In genomic region chr11:54646420-54646819, GRCm38 (mm10) we compare ENCODE assay signal across 28 mouse cellular contexts.
DNase-seq lines count a peak whose midpoint lies in the region; ATAC-seq and TF ChIP-seq lines count a peak whose summit lies in the region.
"Had no signal": no experiment of that assay in that cellular context is flagged by ENCODE, and none has a peak within 500 bp of the region (broad histone marks: within the 10 kb centered on the region; RNA-seq: fewer than 3 reads in every experiment).

No protein-coding gene starts in this region.

- no peaks in the 10 kb centered on the region for H3K9me3 ChIP-seq in intestine, postnatal 0 days (ENCODE audit: control insufficient read depth)
- no peaks in the 10 kb centered on the region for H3K9me3 ChIP-seq in intestine, embryonic 16.5 days (ENCODE audit: control insufficient read depth, low read length)
- H3K9me3 ChIP-seq in lung, postnatal 0 days (ENCODE audit: low read length) = no peaks in the 10 kb centered on the region
- H3K9me3 ChIP-seq in MEL (replicated peaks; ENCODE audit: insufficient read depth, low read length) = no peaks in the 10 kb centered on the region
- H3K9me3 ChIP-seq: forebrain, embryonic 13.5 days; G1E; kidney, embryonic 15.5 days; limb, embryonic 10.5 days; limb, embryonic 15.5 days; liver, embryonic 15.5 days had no signal

- WGBS in intestine, postnatal 0 days = 98% methylated on average over 4 of the region's 4 CpGs
- 96% methylated on average over 4 of the region's 4 CpGs for WGBS in intestine, embryonic 16.5 days
- 97% methylated on average over 4 of the region's 4 CpGs for WGBS in lung, postnatal 0 days

- no peak overlapping the region for H3K4me3 ChIP-seq in intestine, postnatal 0 days (ENCODE audit: low read depth, low read length)
- no peak overlapping the region for H3K4me3 ChIP-seq in intestine, embryonic 16.5 days (ENCODE audit: low read length)
- H3K4me3 ChIP-seq in lung, postnatal 0 days (ENCODE audit: low read depth, low read length) = no peak overlapping the region
- H3K4me3 ChIP-seq in MEL (ENCODE audit: control insufficient read depth in 1 of 2, insufficient read depth in 1 of 2, low read depth in 2 of 2, low read length in 2 of 2) = no peak overlapping the region
- H3K4me3 ChIP-seq: forebrain, embryonic 13.5 days; heart, embryonic 13.5 days; kidney, embryonic 15.5 days; limb, embryonic 10.5 days; limb, embryonic 15.5 days; liver, embryonic 15.5 days had no signal

- no peak for ATAC-seq in intestine, postnatal 0 days
- ATAC-seq in intestine, embryonic 16.5 days = no peak
- ATAC-seq in lung, postnatal 0 days = no peak
- ATAC-seq: activated CD4-positive, CD25-positive, alpha-beta regulatory T cell, adult 4 months; forebrain, embryonic 13.5 days had no signal

- TF ChIP-seq POLR2A in MEL (IDR thresholded peaks at IDR 0.05; ENCODE audit: control insufficient read depth in 1 of 2, insufficient read depth in 1 of 2, low read depth in 1 of 2, low read length in 2 of 2, poor library complexity in 1 of 2) = no peak

- peaks cover 10% of the 10 kb centered on the region; the same call in 1 of the 2 replicates for H3K36me3 ChIP-seq in intestine, postnatal 0 days (ENCODE audit: control insufficient read depth, insufficient read depth)
- H3K36me3 ChIP-seq in intestine, embryonic 16.5 days (ENCODE audit: control insufficient read depth, insufficient read depth, low read length) = no peaks in the 10 kb centered on the region
- peaks cover 8% of the 10 kb centered on the region; the same call in 1 of the 2 replicates for H3K36me3 ChIP-seq in lung, postnatal 0 days (ENCODE audit: insufficient read depth, low read length)
- H3K36me3 ChIP-seq in MEL (ENCODE audit: control insufficient read depth in 1 of 2, insufficient read depth in 2 of 2, low read length in 2 of 2) = peaks cover 17 to 23% of the 10 kb centered on the region in 2 experiments

- DNase-seq in lung, postnatal 0 days (ENCODE audit: low spot score) = no peak
- DNase-seq in lung, adult 18-20 months = no peak
- peak; percentile 30 for DNase-seq in MEL (ENCODE audit: low read depth, low spot score)
- no peak for DNase-seq in thymus, adult 18-20 months
- no peak for DNase-seq in right cerebral cortex, postnatal 4 days
- DNase-seq: adrenal gland, adult 2 months; adrenal gland, postnatal 36 days; B cell, adult 2 months; cerebellum, adult 18-20 months; cerebellum, postnatal 10 days; gastrocnemius, postnatal 36 days; heart, adult 18-20 months; heart, postnatal 10 days; kidney, adult 18-20 months; kidney, postnatal 25 days; midbrain, embryonic 14.5 days; right cerebral cortex, adult 18-20 months had no signal

- no peaks in the 10 kb centered on the region for H3K79me2 ChIP-seq in MEL (ENCODE audit: control insufficient read depth, insufficient read depth, low read length, poor library complexity)

- H3K9ac ChIP-seq in intestine, postnatal 0 days (ENCODE audit: low read depth, low read length) = no peak overlapping the region
- H3K9ac ChIP-seq in intestine, embryonic 16.5 days (ENCODE audit: low read depth, low read length) = no peak overlapping the region
- no peak overlapping the region for H3K9ac ChIP-seq in lung, postnatal 0 days (replicated peaks; ENCODE audit: low read depth)
- H3K9ac ChIP-seq in MEL (ENCODE audit: control insufficient read depth, low read depth, low read length, poor library complexity, severe bottlenecking) = no peak overlapping the region
- H3K9ac ChIP-seq: forebrain, embryonic 13.5 days; heart, embryonic 13.5 days; hindbrain, embryonic 14.5 days; kidney, embryonic 15.5 days; limb, embryonic 15.5 days; liver, embryonic 15.5 days had no signal

- TF ChIP-seq EP300 in lung, postnatal 0 days (IDR thresholded peaks at IDR 0.05) = no peak
- TF ChIP-seq EP300 in MEL (IDR thresholded peaks at IDR 0.05; ENCODE audit: low read depth in 1 of 2, low read length in 2 of 2) = no peak

- no peaks in the 10 kb centered on the region for H3K27me3 ChIP-seq in intestine, postnatal 0 days (replicated peaks; ENCODE audit: control insufficient read depth, insufficient read depth, low read length)
- H3K27me3 ChIP-seq in intestine, embryonic 16.5 days (replicated peaks; ENCODE audit: control insufficient read depth, insufficient read depth, low read length) = no peaks in the 10 kb centered on the region
- H3K27me3 ChIP-seq in lung, postnatal 0 days (replicated peaks; ENCODE audit: insufficient read depth, low read length) = no peaks in the 10 kb centered on the region
- no peaks in the 10 kb centered on the region for H3K27me3 ChIP-seq in MEL (ENCODE audit: control insufficient read depth in 1 of 2, insufficient read depth in 2 of 2, low read length in 2 of 2)
- H3K27me3 ChIP-seq: forebrain, embryonic 13.5 days; heart, embryonic 13.5 days; kidney, embryonic 15.5 days; limb, embryonic 15.5 days; liver, embryonic 15.5 days had no signal

- peak; percentile 31 for TF ChIP-seq RAD21 in MEL (IDR thresholded peaks at IDR 0.05; ENCODE audit: low read depth, low read length)

- no peak overlapping the region for H3K4me2 ChIP-seq in intestine, postnatal 0 days (replicated peaks; ENCODE audit: low read depth)
- H3K4me2 ChIP-seq in intestine, embryonic 16.5 days (ENCODE audit: low read depth, low read length) = no peak overlapping the region
- no peak overlapping the region for H3K4me2 ChIP-seq in lung, postnatal 0 days (replicated peaks; ENCODE audit: low read depth, low read length)
- H3K4me2 ChIP-seq: forebrain, embryonic 13.5 days; heart, embryonic 13.5 days; hindbrain, embryonic 14.5 days; kidney, embryonic 15.5 days; limb, embryonic 15.5 days; liver, embryonic 15.5 days had no signal

- H3K4me1 ChIP-seq in intestine, postnatal 0 days (replicated peaks; ENCODE audit: control insufficient read depth, insufficient read depth, low read length) = no peaks in the 10 kb centered on the region
- no peaks in the 10 kb centered on the region for H3K4me1 ChIP-seq in intestine, embryonic 16.5 days (ENCODE audit: control insufficient read depth, insufficient read depth, low read length)
- no peaks in the 10 kb centered on the region for H3K4me1 ChIP-seq in lung, postnatal 0 days (ENCODE audit: insufficient read depth, low read depth, low read length)
- peaks cover 8 to 13% of the 10 kb centered on the region in 2 experiments for H3K4me1 ChIP-seq in MEL (ENCODE audit: control insufficient read depth in 1 of 2, insufficient read depth in 2 of 2, low read length in 2 of 2)
- H3K4me1 ChIP-seq: forebrain, embryonic 13.5 days; kidney, embryonic 15.5 days; limb, embryonic 10.5 days; limb, embryonic 15.5 days; liver, embryonic 15.5 days had no signal

- no peak overlapping the region for H3K27ac ChIP-seq in intestine, postnatal 0 days (ENCODE audit: low read depth, low read length)
- no peak overlapping the region for H3K27ac ChIP-seq in intestine, embryonic 16.5 days (ENCODE audit: low read length)
- no peak overlapping the region for H3K27ac ChIP-seq in lung, postnatal 0 days (ENCODE audit: low read length)
- no peak overlapping the region for H3K27ac ChIP-seq in MEL (ENCODE audit: control insufficient read depth, low read depth, low read length)
- H3K27ac ChIP-seq: forebrain, embryonic 13.5 days; heart, embryonic 13.5 days; hindbrain, embryonic 14.5 days; kidney, embryonic 15.5 days; limb, embryonic 10.5 days; limb, embryonic 15.5 days; liver, embryonic 15.5 days had no signal

- 0 out of 2 replicates have a peak, but pooled peaks have one; percentile 16 for TF ChIP-seq CTCF in intestine, postnatal 0 days (IDR thresholded peaks at IDR 0.05; ENCODE audit: low read depth)
- 0 out of 2 replicates have a peak, but pooled peaks have one; percentile 25 for TF ChIP-seq CTCF in lung, postnatal 0 days (IDR thresholded peaks at IDR 0.05)
- TF ChIP-seq CTCF in MEL (IDR thresholded peaks at IDR 0.05 in 2 of 3, conservative IDR thresholded peaks at IDR 0.05 in 1 of 3; ENCODE audit: control insufficient read depth in 1 of 3, insufficient read depth in 1 of 3, low read depth in 2 of 3, low read length in 3 of 3, poor library complexity in 1 of 3, severe bottlenecking in 1 of 3) = peak in 2 of 3 experiments; percentile 18 to 62; a peak in 4 of 6 replicates

TF ChIP-seq in MEL, 35 proteins besides CTCF, POLR2A, EP300 and RAD21:
- TF ChIP-seq MYB (IDR thresholded peaks at IDR 0.05; ENCODE audit: low read depth, low read length) = no peak
- TF ChIP-seq NELFE (IDR thresholded peaks at IDR 0.05; ENCODE audit: low read depth, low read length) = no peak
- 0 out of 2 replicates have a peak, but pooled peaks have one; percentile 28 for TF ChIP-seq MYC (IDR thresholded peaks at IDR 0.05; ENCODE audit: low read depth, low read length)
- TF ChIP-seq JUND (IDR thresholded peaks at IDR 0.05; ENCODE audit: low read depth, low read length) = no peak
- TF ChIP-seq SMC3 (IDR thresholded peaks at IDR 0.05; ENCODE audit: low read depth, low read length) = peak; percentile 46
- 0 out of 2 replicates have a peak, but pooled peaks have one; percentile 16 for TF ChIP-seq ZC3H11A (IDR thresholded peaks at IDR 0.05; ENCODE audit: low read depth, low read length)
- no peak for TF ChIP-seq UBTF (IDR thresholded peaks at IDR 0.05; ENCODE audit: borderline replicate concordance, insufficient read depth, low read depth, low read length)
TF ChIP-seq in MEL: peak in this region for 3.
